Mouse (Mus musculus) liver, embryonic 14.5 days (tissue): ENCODE results near the gene Olfr473. TPM values are rescaled to one million over a fixed set of nuclear protein-coding genes. Genes with fewer than 3 reads are reported as not detected.
"Not testable (repeated sequence)": the region's sequence is repeated elsewhere in the genome, so short reads cannot be mapped to it uniquely, and the experiment has no call there.

Source experiments
- ATAC-seq: fragments of 200-750 bp; cut with Nextera tagmentation; 2 replicates; pipeline ENCODE4 v1.8.0; 2017; ENCODE audit warnings: moderate number of reproducible peaks, mild to moderate bottlenecking, moderate library complexity; ENCODE audit not compliant: insufficient read depth
- DNase-seq, 3 experiments: peaks; one replicate each; pipeline ENCODE4 v3.0.0-alpha.2; 2012 to 2013; ENCODE audit warnings: low read depth in 3 of 3, low spot score in 3 of 3
- H3K27ac ChIP-seq: fragments of 300-500 bp; sonication (generic); 2 replicates; pipeline ENCODE4 v1.5.1; 2014; ENCODE audit warnings: moderate library complexity, mild to moderate bottlenecking, control low read depth, inconsistent platforms
- H3K27me3 ChIP-seq: fragments of 300-500 bp; sonication (generic); 2 replicates; pipeline ENCODE4 v1.6.1; 2014; ENCODE audit warnings: mild to moderate bottlenecking, low read length, moderate library complexity; ENCODE audit not compliant: control insufficient read depth, insufficient read depth
- H3K36me3 ChIP-seq: fragments of 300-500 bp; sonication (generic); replicated peaks from 2 replicates; pipeline ENCODE4 v1.6.1; 2014; ENCODE audit warnings: low read depth; ENCODE audit not compliant: control insufficient read depth, insufficient read depth
- H3K4me1 ChIP-seq, 2 experiments: fragments of 200-500 bp in 1 of 2; fragments of 300-500 bp in 1 of 2; sonication (generic) in 1 of 2; replicated peaks; 2 replicates each; pipeline ENCODE4 v1.6.1; 2012 to 2014; ENCODE audit warnings: antibody characterized with exemption in 1 of 2, inconsistent platforms in 1 of 2, low read length in 1 of 2; ENCODE audit not compliant: control insufficient read depth in 2 of 2, insufficient read depth in 2 of 2
- H3K4me2 ChIP-seq: fragments of 300-500 bp; sonication (generic); 2 replicates; pipeline ENCODE4 v1.6.1; 2014; ENCODE audit warnings: low read depth, mild to moderate bottlenecking, control low read depth, moderate library complexity
- H3K4me3 ChIP-seq, 2 experiments: fragments of 200-500 bp in 1 of 2; fragments of 300-500 bp in 1 of 2; sonication (generic) in 1 of 2; 2 replicates each; pipeline ENCODE4 v1.5.1; 2012 to 2014; ENCODE audit warnings: low read depth in 2 of 2, low read length in 2 of 2, mild to moderate bottlenecking in 2 of 2, control low read depth in 1 of 2, inconsistent platforms in 1 of 2, moderate library complexity in 1 of 2; ENCODE audit not compliant: insufficient read depth in 1 of 2
- H3K9ac ChIP-seq: fragments of 300-500 bp; sonication (generic); replicated peaks from 2 replicates; pipeline ENCODE4 v1.6.1; 2014; ENCODE audit warnings: mild to moderate bottlenecking, control low read depth, moderate library complexity
- H3K9me3 ChIP-seq: fragments of 300-500 bp; sonication (generic); 2 replicates; pipeline ENCODE4 v1.6.1; 2016; ENCODE audit warnings: low read length, mixed read lengths; ENCODE audit not compliant: control insufficient read depth
- CTCF ChIP-seq: IDR thresholded peaks from 2 replicates; pipeline ENCODE4 v1.5.1; 2016; ENCODE audit warnings: antibody characterized with exemption, low read depth, control low read depth
- EP300 ChIP-seq: IDR thresholded peaks from 2 replicates; pipeline ENCODE4 v1.6.1; 2016; ENCODE audit warnings: antibody characterized with exemption, low read depth
- WGBS: fragments of 180-500 bp; shearing (Covaris S2); extraction: QIAGEN DNeasy Blood & Tissue Kit; methylation state at CpG from one replicate; pipeline ENCODE4 v1.1.7; 2014; ENCODE audit not compliant: insufficient replicate concordance; 5-methylcytosine and 5-hydroxymethylcytosine counted together
- polyA plus RNA-seq, 2 experiments: library from polyadenylated mRNA; depleted of rRNA in 1 of 2; stranded (reverse) in 1 of 2; unstranded in 1 of 2; fragments of >200 nt; fragmentation: Nextera tagmentation in 1 of 2; extraction: Ambion mirVana in 1 of 2; gene quantifications; 2 replicates each; pipeline versions ENCODE4 v1.2.1 to v1.2.3; 2012 to 2014

The Olfr473 gene
- polyA plus RNA-seq (2012; rRNA removed) = not detected in 2 replicates
- not detected in 2 replicates for polyA plus RNA-seq (2014; fragmentation: Nextera tagmentation; extraction: Ambion mirVana)

DNA sequence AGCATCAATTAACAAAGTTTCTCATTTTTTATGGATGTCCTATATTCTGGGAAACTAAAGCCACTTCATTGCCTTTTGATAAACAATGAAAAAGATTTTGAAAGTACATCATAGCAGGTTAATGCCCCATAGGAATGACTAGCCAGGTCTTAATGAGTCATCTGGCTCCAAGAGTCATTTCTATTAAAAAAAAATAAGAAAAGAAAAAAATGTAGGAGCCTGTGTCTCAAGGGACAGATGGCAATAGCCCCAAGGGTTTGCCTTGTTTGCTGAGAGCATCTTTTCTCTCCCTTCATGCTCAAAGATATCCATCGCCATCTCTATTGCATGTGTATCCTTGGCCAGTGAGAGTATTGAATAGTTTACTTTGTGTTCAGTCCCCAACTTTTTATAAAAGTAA, at the start of gene Olfr473:
TSS of gene Olfr473 (plus strand) at position 301 of the 400 bp plus-strand sequence.
- WGBS = 78% methylated on average over 1 of the region's 1 CpGs
- H3K27ac ChIP-seq = no peak within 1 kb of the TSS
- no peaks in the 10 kb centered on the region for H3K4me1 ChIP-seq
- no peaks in the 10 kb centered on the region for H3K27me3 ChIP-seq
- H3K9ac ChIP-seq = no peak within 1 kb of the TSS
- H3K36me3 ChIP-seq = no peaks in the 10 kb centered on the region
- ATAC-seq = no peak
- no peaks in the 10 kb centered on the region for H3K9me3 ChIP-seq
- no peak within 1 kb of the TSS for H3K4me3 ChIP-seq
- H3K4me2 ChIP-seq = no peak within 1 kb of the TSS
- no peak for DNase-seq
- TF ChIP-seq CTCF (no peak), EP300 (no peak)

DNA sequence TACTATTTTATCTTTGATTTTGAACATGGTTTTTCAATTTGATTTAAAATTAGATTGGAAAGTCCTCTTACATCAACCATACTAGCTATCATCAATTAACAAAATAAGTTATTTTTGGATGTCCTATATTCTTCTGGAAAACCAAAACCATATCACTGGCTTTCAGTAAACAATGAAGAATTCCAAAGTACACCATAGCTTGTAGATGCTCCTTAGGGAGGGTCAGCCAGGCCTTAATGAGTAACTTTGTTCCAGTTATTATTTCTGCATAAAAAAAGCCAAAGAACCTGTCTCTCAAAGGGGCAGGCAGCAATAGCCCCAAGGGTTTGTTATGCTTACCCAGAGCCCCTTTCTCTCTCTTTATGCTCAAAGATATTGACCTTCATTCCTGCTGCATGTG, 32.6 kb upstream of the Olfr473 start, which contains the start of gene Olfr472:
TSS of gene Olfr472 (plus strand) at position 301 of the 400 bp plus-strand sequence.
- H3K4me1 ChIP-seq = no peaks in the 10 kb centered on the region
- ATAC-seq (no peak), DNase-seq (no peak)
- H3K4me2 ChIP-seq = no peak within 1 kb of the TSS
- no peak within 1 kb of the TSS for H3K27ac ChIP-seq
- no peaks in the 10 kb centered on the region for H3K9me3 ChIP-seq
- H3K9ac ChIP-seq = no peak within 1 kb of the TSS
- TF ChIP-seq CTCF (no peak), EP300 (no peak)
- H3K36me3 ChIP-seq = no peaks in the 10 kb centered on the region
- H3K4me3 ChIP-seq = no peak within 1 kb of the TSS
- no peaks in the 10 kb centered on the region for H3K27me3 ChIP-seq

DNA sequence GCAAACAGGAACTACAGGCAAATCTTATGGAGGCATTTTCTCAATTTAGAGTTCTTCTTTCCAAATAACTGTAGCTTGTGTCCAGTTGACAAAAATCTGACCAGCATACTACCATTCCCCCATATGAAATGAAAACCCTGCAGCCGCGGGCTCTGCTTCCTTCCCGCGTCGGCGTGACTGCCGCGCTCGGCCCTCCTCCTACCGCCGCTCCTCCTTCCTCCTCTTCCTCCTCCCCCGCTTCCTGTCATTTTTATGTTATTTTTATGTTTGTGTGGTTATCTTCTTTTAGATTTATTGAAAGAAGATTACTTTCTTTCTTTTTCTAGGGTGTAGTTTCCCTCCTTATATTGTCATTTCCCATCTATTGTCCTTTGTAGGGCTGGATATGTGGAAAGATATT, 22.3 kb downstream of the Olfr473 start:
- not testable (repeated sequence) for DNase-seq, H3K4me1 ChIP-seq, H3K4me3 ChIP-seq, H3K27me3 ChIP-seq, H3K9me3 ChIP-seq, H3K27ac ChIP-seq, H3K4me2 ChIP-seq, ATAC-seq, H3K9ac ChIP-seq, H3K36me3 ChIP-seq
- 90% methylated on average over 12 of the region's 12 CpGs for WGBS

DNA sequence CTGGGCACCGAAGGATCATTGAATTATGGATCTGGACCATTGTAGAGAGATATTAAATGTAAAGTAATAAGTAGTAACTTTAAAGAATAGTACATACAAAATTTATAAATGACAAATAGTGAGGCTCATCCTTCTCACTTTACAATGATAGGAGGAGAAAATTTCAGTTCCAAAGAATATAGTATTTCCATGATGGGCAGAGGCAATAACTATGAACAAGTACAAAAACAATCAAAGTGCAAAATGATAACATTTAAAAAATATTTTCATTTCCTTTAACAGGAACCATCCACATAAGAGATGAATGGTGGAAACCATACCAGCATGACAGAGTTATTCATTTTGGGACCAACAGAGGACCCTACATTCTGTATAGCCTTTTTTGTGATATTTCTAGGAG, 24.1 kb downstream of the Olfr473 start, which contains the start of gene Olfr474:
TSS of gene Olfr474 (plus strand) at position 301 of the 400 bp plus-strand sequence.
- ATAC-seq (no peak), DNase-seq (no peak)
- H3K4me2 ChIP-seq = no peak within 1 kb of the TSS
- no peak within 1 kb of the TSS for H3K9ac ChIP-seq
- WGBS = 58% methylated on average over 1 of the region's 1 CpGs
- H3K4me3 ChIP-seq = no peak within 1 kb of the TSS
- no peaks in the 10 kb centered on the region for H3K9me3 ChIP-seq
- no peaks in the 10 kb centered on the region for H3K36me3 ChIP-seq
- H3K4me1 ChIP-seq = no peaks in the 10 kb centered on the region
- no peak within 1 kb of the TSS for H3K27ac ChIP-seq
- TF ChIP-seq CTCF = no peak
- no peak for TF ChIP-seq EP300
- H3K27me3 ChIP-seq = no peaks in the 10 kb centered on the region

DNA sequence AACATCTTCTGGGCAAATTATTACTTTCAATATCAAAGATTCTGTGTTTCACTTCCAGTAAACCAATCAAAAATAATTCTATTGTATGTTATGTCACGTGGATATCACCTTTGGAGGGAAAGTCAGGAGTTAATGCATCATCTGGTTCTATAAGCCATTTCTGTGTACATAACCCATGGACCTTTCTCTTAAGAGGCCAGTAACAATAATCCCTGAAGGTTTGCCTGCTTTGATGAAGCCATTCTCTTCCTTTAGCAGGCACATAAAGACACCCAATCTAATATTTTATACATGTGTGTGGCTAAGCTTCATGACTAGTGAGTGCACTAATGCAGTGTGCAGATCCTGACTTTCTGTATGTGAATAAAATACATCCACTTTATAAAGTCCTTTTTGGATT, 34.3 kb downstream of the Olfr473 start, which contains the start of gene Olfr476:
TSS of gene Olfr476 (plus strand) at position 301 of the 400 bp plus-strand sequence.
- Histone ChIP-seq H3K4me1 (no peaks in the 10 kb centered on the region), H3K9me3 (no peaks in the 10 kb centered on the region), H3K9ac (no peak within 1 kb of the TSS), H3K27ac (no peak within 1 kb of the TSS), H3K4me2 (no peak within 1 kb of the TSS), H3K27me3 (no peaks in the 10 kb centered on the region), H3K36me3 (no peaks in the 10 kb centered on the region), H3K4me3 (no peak within 1 kb of the TSS)
- ATAC-seq = no peak
- no peak for DNase-seq
- TF ChIP-seq CTCF (no peak), EP300 (no peak)
- 25% methylated on average over 1 of the region's 1 CpGs for WGBS

Other genes starting within 250 kb of the Olfr473 start
- gene Cyb5r2, start 172.4 kb upstream of the Olfr473 start, polyA plus RNA-seq (2012; rRNA removed) = 0.02 and 0.09 TPM in 2 replicates
- gene Cyb5r2, start 172.4 kb upstream of the Olfr473 start, polyA plus RNA-seq (2014; fragmentation: Nextera tagmentation; extraction: Ambion mirVana) = 0.04 TPM in 1 of 2 replicates, not detected in the other
- gene Ovch2, start 129.2 kb upstream of the Olfr473 start, polyA plus RNA-seq (2012; rRNA removed) = not detected in 2 replicates
- gene Ovch2, start 129.2 kb upstream of the Olfr473 start, polyA plus RNA-seq (2014; fragmentation: Nextera tagmentation; extraction: Ambion mirVana) = not detected in 2 replicates
- gene Olfr467, start 118.2 kb upstream of the Olfr473 start, polyA plus RNA-seq (2012; rRNA removed) = not detected in 2 replicates
- gene Olfr467, start 118.2 kb upstream of the Olfr473 start, polyA plus RNA-seq (2014; fragmentation: Nextera tagmentation; extraction: Ambion mirVana) = not detected in 2 replicates
- gene Olfr469, start 104.9 kb upstream of the Olfr473 start, polyA plus RNA-seq (2012; rRNA removed) = not detected in 2 replicates
- gene Olfr469, start 104.9 kb upstream of the Olfr473 start, polyA plus RNA-seq (2014; fragmentation: Nextera tagmentation; extraction: Ambion mirVana) = not detected in 2 replicates
- not detected in 2 replicates for gene Olfr470, start 83.0 kb upstream of the Olfr473 start, polyA plus RNA-seq (2012; rRNA removed)
- not detected in 2 replicates for gene Olfr470, start 83.0 kb upstream of the Olfr473 start, polyA plus RNA-seq (2014; fragmentation: Nextera tagmentation; extraction: Ambion mirVana)
- not detected in 2 replicates for gene Olfr472, start 32.5 kb upstream of the Olfr473 start, polyA plus RNA-seq (2012; rRNA removed)
- gene Olfr472, start 32.5 kb upstream of the Olfr473 start, polyA plus RNA-seq (2014; fragmentation: Nextera tagmentation; extraction: Ambion mirVana) = not detected in 2 replicates
- gene Olfr474, start 24.2 kb downstream of the Olfr473 start, polyA plus RNA-seq (2012; rRNA removed) = not detected in 2 replicates
- gene Olfr474, start 24.2 kb downstream of the Olfr473 start, polyA plus RNA-seq (2014; fragmentation: Nextera tagmentation; extraction: Ambion mirVana) = not detected in 2 replicates
- gene Olfr476, start 34.4 kb downstream of the Olfr473 start, polyA plus RNA-seq (2012; rRNA removed) = not detected in 2 replicates
- not detected in 2 replicates for gene Olfr476, start 34.4 kb downstream of the Olfr473 start, polyA plus RNA-seq (2014; fragmentation: Nextera tagmentation; extraction: Ambion mirVana)
- gene Olfr477, start 56.2 kb downstream of the Olfr473 start, polyA plus RNA-seq (2012; rRNA removed) = not detected in 2 replicates
- not detected in 2 replicates for gene Olfr477, start 56.2 kb downstream of the Olfr473 start, polyA plus RNA-seq (2014; fragmentation: Nextera tagmentation; extraction: Ambion mirVana)
- gene Olfr478, start 103.5 kb downstream of the Olfr473 start, polyA plus RNA-seq (2012; rRNA removed) = not detected in 2 replicates
- not detected in 2 replicates for gene Olfr478, start 103.5 kb downstream of the Olfr473 start, polyA plus RNA-seq (2014; fragmentation: Nextera tagmentation; extraction: Ambion mirVana)
- gene Olfr479, start 120.2 kb downstream of the Olfr473 start, polyA plus RNA-seq (2012; rRNA removed) = not detected in 2 replicates
- gene Olfr479, start 120.2 kb downstream of the Olfr473 start, polyA plus RNA-seq (2014; fragmentation: Nextera tagmentation; extraction: Ambion mirVana) = not detected in 2 replicates
- not detected in 2 replicates for gene Olfr480, start 136.9 kb downstream of the Olfr473 start, polyA plus RNA-seq (2012; rRNA removed)
- gene Olfr480, start 136.9 kb downstream of the Olfr473 start, polyA plus RNA-seq (2014; fragmentation: Nextera tagmentation; extraction: Ambion mirVana) = not detected in 2 replicates
- not detected in 2 replicates for gene Olfr481, start 149.4 kb downstream of the Olfr473 start, polyA plus RNA-seq (2012; rRNA removed)
- gene Olfr481, start 149.4 kb downstream of the Olfr473 start, polyA plus RNA-seq (2014; fragmentation: Nextera tagmentation; extraction: Ambion mirVana) = not detected in 2 replicates
- 0.01 TPM in 2 replicates for gene Olfr482, start 167.1 kb downstream of the Olfr473 start, polyA plus RNA-seq (2012; rRNA removed)
- not detected in 2 replicates for gene Olfr482, start 167.1 kb downstream of the Olfr473 start, polyA plus RNA-seq (2014; fragmentation: Nextera tagmentation; extraction: Ambion mirVana)
- not detected in 2 replicates for gene Olfr483, start 170.4 kb downstream of the Olfr473 start, polyA plus RNA-seq (2012; rRNA removed)
- not detected in 2 replicates for gene Olfr483, start 170.4 kb downstream of the Olfr473 start, polyA plus RNA-seq (2014; fragmentation: Nextera tagmentation; extraction: Ambion mirVana)
- not detected in 2 replicates for gene Olfr484, start 197.0 kb downstream of the Olfr473 start, polyA plus RNA-seq (2012; rRNA removed)
- not detected in 2 replicates for gene Olfr484, start 197.0 kb downstream of the Olfr473 start, polyA plus RNA-seq (2014; fragmentation: Nextera tagmentation; extraction: Ambion mirVana)
- not detected in 2 replicates for gene Olfr485, start 229.4 kb downstream of the Olfr473 start, polyA plus RNA-seq (2012; rRNA removed)
- gene Olfr485, start 229.4 kb downstream of the Olfr473 start, polyA plus RNA-seq (2014; fragmentation: Nextera tagmentation; extraction: Ambion mirVana) = not detected in 2 replicates
- not detected in 2 replicates for gene Olfr486, start 242.3 kb downstream of the Olfr473 start, polyA plus RNA-seq (2012; rRNA removed)
- not detected in 2 replicates for gene Olfr486, start 242.3 kb downstream of the Olfr473 start, polyA plus RNA-seq (2014; fragmentation: Nextera tagmentation; extraction: Ambion mirVana)